Mouse (Mus musculus) liver, postnatal 0 days (tissue): ENCODE data around the gene Bcl2l10.

Experiments used
- CTCF ChIP-seq: sonication (generic); IDR thresholded peaks from 2 replicates; pipeline ENCODE4 v1.5.1; 2016; ENCODE audit warnings: antibody characterized with exemption, low read depth
- EP300 ChIP-seq: IDR thresholded peaks from 2 replicates; pipeline ENCODE4 v1.6.1; 2016; ENCODE audit warnings: antibody characterized with exemption, low read depth, mild to moderate bottlenecking

DNA sequence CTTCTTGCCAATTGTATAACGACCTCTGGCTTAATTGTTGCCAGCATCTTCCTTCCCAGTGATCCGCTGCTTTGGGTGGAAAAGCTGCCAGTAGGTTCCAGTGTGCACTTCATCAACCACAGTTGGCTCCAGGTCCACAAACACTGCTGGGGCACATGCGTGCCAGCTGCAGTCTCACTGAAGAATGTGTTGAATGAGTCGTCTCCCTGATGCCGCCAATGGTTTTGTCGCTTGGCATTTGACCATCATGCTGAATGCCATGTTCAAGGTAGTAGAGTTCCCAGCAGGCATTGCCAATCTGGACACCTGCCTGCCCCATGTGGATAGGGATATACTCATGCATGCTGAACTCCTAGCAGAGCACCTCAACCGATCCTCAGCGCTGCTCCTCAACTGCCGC is 28.0 kb downstream of the Bcl2l10 start:
- TF ChIP-seq EP300 (no peak), CTCF (no peak)
